Mouse (Mus musculus) cortical plate, adult 2 months (tissue): ENCODE data around the gene Ccdc40.

Experiments used
- CTCF ChIP-seq: fragments of 200-500 bp; IDR thresholded peaks from 2 replicates; pipeline ENCODE4 v1.5.1; 2011; ENCODE audit warnings: mild to moderate bottlenecking, control low read depth, low read length; ENCODE audit not compliant: insufficient read depth; ENCODE audit errors: extremely low read depth
- POLR2A ChIP-seq: fragments of 200-500 bp; IDR thresholded peaks from 2 replicates; pipeline ENCODE4 v1.6.1; 2011; ENCODE audit warnings: mild to moderate bottlenecking, low read length, control low read depth; ENCODE audit not compliant: insufficient read depth; ENCODE audit errors: extremely low read depth

GRCm38 (mm10) chr11:119223124-119223890 is 5.1 kb upstream of the Ccdc40 start:
- TF ChIP-seq CTCF (no peak), POLR2A (no peak)
